Mouse (Mus musculus) small intestine, adult 2 months (tissue): Measurements from ENCODE around the gene Prr19. TPM values are rescaled to one million over a fixed set of nuclear protein-coding genes. Genes with fewer than 3 reads are reported as not detected.

Source experiments
- H3K27ac ChIP-seq: fragments of 200-500 bp; 2 replicates; pipeline ENCODE4 v1.5.1; 2012; ENCODE audit warnings: low read depth, low read length, control low read depth, inconsistent platforms; ENCODE audit not compliant: insufficient read depth
- H3K27me3 ChIP-seq: fragments of 200-500 bp; 2 replicates; pipeline ENCODE4 v1.6.1; 2012; ENCODE audit warnings: mild to moderate bottlenecking, moderate library complexity, low read length, inconsistent platforms; ENCODE audit not compliant: control insufficient read depth, insufficient read depth
- H3K36me3 ChIP-seq: fragments of 200-500 bp; 2 replicates; pipeline ENCODE4 v1.6.1; 2012; ENCODE audit warnings: mild to moderate bottlenecking, low read length, control low read depth, inconsistent platforms; ENCODE audit not compliant: control insufficient read depth, insufficient read depth
- H3K4me1 ChIP-seq: fragments of 200-500 bp; 2 replicates; pipeline ENCODE4 v1.6.1; 2012; ENCODE audit warnings: low read length, inconsistent platforms, mixed read lengths; ENCODE audit not compliant: control insufficient read depth, insufficient read depth, insufficient read length
- H3K4me3 ChIP-seq: fragments of 200-500 bp; 2 replicates; pipeline ENCODE4 v1.5.1; 2012; ENCODE audit warnings: low read depth, mild to moderate bottlenecking, control low read depth, inconsistent platforms, low read length, moderate library complexity
- CTCF ChIP-seq: fragments of 200-500 bp; IDR thresholded peaks from 2 replicates; pipeline ENCODE4 v1.5.1; 2012; ENCODE audit warnings: low read depth, mild to moderate bottlenecking, control low read depth, inconsistent platforms, low read length, moderate library complexity, mixed read lengths; ENCODE audit not compliant: insufficient replicate concordance, insufficient read length; ENCODE audit errors: extremely low read depth
- POLR2A ChIP-seq: fragments of 200-500 bp; IDR thresholded peaks from 2 replicates; pipeline ENCODE4 v1.6.1; 2012; ENCODE audit warnings: low read depth, mild to moderate bottlenecking, control low read depth, inconsistent platforms, low read length, moderate library complexity
- WGBS: fragments of 180-500 bp; shearing (Covaris S2); methylation state at CpG from one replicate; pipeline ENCODE4 v1.1.7; 2018; 5-methylcytosine and 5-hydroxymethylcytosine counted together
- polyA plus RNA-seq: library from polyadenylated mRNA; depleted of rRNA; stranded (reverse); fragments of >200 nt; gene quantifications from 2 replicates; pipeline ENCODE4 v1.2.3, GENCODE M21; 2012

Prr19 gene
- polyA plus RNA-seq, 1 experiment: not detected

GRCm38 (mm10) chr7:25267751-25268463 is 33.3 kb upstream of the Prr19 start:
- H3K4me3 ChIP-seq: peak overlapping the region; percentile 88
- under 1% methylated on average over 33 of the region's 33 CpGs for WGBS
- TF ChIP-seq CTCF (no peak), POLR2A (no peak)
- H3K36me3 ChIP-seq: peaks cover 17% of the 10 kb centered on the region
- H3K27me3 ChIP-seq: no peaks in the 10 kb centered on the region
- H3K4me1 ChIP-seq: peaks cover 7% of the 10 kb centered on the region
- peak overlapping the region; percentile 95 for H3K27ac ChIP-seq

- peak overlapping the region; percentile 59 for H3K27ac ChIP-seq
- H3K4me1 ChIP-seq: peaks cover 10% of the 10 kb centered on the region
- peak overlapping the region; percentile 88 for H3K4me3 ChIP-seq
- no peak for TF ChIP-seq POLR2A
- no peak for TF ChIP-seq CTCF
- H3K27me3 ChIP-seq: no peaks in the 10 kb centered on the region
- peaks cover 17% of the 10 kb centered on the region for H3K36me3 ChIP-seq
- 4% methylated on average over 7 of the region's 7 CpGs for WGBS
These were observed 32.6 kb upstream of the Prr19 start for GRCm38 (mm10) chr7:25268588-25268987.

DNA sequence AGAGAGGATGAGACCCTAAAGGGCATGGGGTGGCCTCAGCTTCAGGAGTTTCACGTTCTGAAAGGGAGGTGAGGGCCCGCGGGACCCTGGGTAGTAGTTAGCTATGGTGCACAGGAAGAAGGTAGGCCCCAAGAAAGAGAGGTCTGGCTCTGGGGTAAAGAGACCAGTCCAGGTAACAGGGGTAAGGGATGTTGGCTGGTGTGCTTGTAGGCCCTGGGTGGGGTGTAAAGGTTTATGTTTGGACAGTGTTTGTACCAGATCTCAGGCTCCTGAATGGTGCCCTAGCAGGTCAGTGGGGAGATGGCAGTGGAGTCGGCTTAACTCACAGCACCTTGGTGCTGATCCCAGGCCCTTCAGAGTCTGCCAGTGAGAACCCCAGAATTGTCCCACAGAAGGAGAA is 32.2 kb upstream of the Prr19 start:
- Histone ChIP-seq H3K27ac (peak overlapping the region; percentile 59; the same call in 1 of the 2 replicates), H3K36me3 (peaks cover 17% of the 10 kb centered on the region), H3K4me3 (peak overlapping the region; percentile 88), H3K27me3 (no peaks in the 10 kb centered on the region), H3K4me1 (peaks cover 10% of the 10 kb centered on the region)
- 16% methylated on average over 4 of the region's 4 CpGs for WGBS
- TF ChIP-seq CTCF (no peak), POLR2A (no peak)

GRCm38 (mm10) chr7:25269545-25270271 is 31.5 kb upstream of the Prr19 start:
- peaks cover 17% of the 10 kb centered on the region for H3K36me3 ChIP-seq
- peak overlapping the region; percentile 13; the same call in 1 of the 2 replicates for H3K4me3 ChIP-seq
- no peaks in the 10 kb centered on the region for H3K27me3 ChIP-seq
- no peak for TF ChIP-seq POLR2A
- no peak for TF ChIP-seq CTCF
- H3K27ac ChIP-seq: peak overlapping the region; percentile 59
- H3K4me1 ChIP-seq: peaks cover 10% of the 10 kb centered on the region
- 70% methylated on average over 8 of the region's 8 CpGs for WGBS

GRCm38 (mm10) chr7:25270652-25271633 is 30.3 kb upstream of the Prr19 start:
- H3K27ac ChIP-seq: no peak overlapping the region
- 93% methylated on average over 35 of the region's 35 CpGs for WGBS
- H3K4me1 ChIP-seq: peaks cover 20% of the 10 kb centered on the region
- H3K4me3 ChIP-seq: no peak overlapping the region
- H3K36me3 ChIP-seq: peaks cover 17% of the 10 kb centered on the region
- TF ChIP-seq CTCF: no peak
- no peak for TF ChIP-seq POLR2A
- H3K27me3 ChIP-seq: no peaks in the 10 kb centered on the region

DNA sequence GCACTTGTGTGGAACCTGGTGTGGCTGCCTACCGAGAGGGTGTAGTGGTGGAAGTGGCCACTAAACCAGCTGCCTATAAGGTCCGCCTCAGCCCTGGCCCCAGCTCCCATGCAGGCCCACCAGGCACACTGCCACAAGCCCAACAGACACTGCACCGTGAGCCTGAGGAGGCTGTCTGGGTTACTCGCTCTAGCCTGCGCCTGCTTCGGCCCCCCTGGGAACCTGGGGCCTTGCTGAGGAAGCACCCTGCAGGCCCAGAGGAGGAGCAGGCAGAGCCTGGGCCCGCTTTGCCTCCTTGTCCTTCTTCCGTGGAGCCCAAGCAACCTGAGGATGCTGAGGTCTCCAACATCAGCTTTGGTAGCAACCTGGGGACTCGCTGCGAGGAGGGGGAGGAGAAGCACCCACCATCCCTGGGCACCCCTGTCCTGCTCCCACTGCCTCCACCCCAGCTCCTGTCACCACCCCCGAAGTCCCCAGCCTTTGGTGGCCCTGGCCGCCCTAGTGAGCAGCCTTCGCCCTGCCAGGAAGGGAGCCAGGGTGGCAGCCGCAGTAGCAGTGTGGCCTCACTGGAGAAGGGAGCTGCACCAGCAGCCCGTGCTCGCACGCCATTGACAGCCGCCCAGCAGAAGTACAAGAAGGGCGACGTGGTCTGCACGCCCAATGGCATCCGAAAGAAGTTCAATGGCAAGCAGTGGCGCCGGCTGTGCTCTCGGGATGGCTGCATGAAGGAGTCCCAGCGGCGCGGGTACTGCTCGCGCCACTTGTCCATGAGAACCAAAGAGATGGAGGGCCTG is 29.4 kb upstream of the Prr19 start:
- peaks cover 17% of the 10 kb centered on the region for H3K36me3 ChIP-seq
- H3K27me3 ChIP-seq: no peaks in the 10 kb centered on the region
- TF ChIP-seq POLR2A (no peak), CTCF (no peak)
- no peak overlapping the region for H3K27ac ChIP-seq
- peaks cover 23% of the 10 kb centered on the region for H3K4me1 ChIP-seq
- WGBS: 96% methylated on average over 30 of the region's 30 CpGs
- H3K4me3 ChIP-seq: no peak overlapping the region
